Mouse (Mus musculus) brain, embryonic 14.5 days (tissue): ENCODE data around the gene Fkbp3.

Experiments used
- CTCF ChIP-seq: fragments of 200-500 bp; IDR thresholded peaks from 2 replicates; pipeline ENCODE4 v1.5.1; 2012; ENCODE audit warnings: inconsistent platforms, mild to moderate bottlenecking, moderate library complexity, borderline replicate concordance; ENCODE audit not compliant: insufficient read depth, insufficient read length; ENCODE audit errors: extremely low read depth
- POLR2A ChIP-seq: fragments of 200-500 bp; IDR thresholded peaks from 2 replicates; pipeline ENCODE4 v1.6.1; 2012; ENCODE audit warnings: mild to moderate bottlenecking, inconsistent platforms, borderline replicate concordance; ENCODE audit not compliant: poor library complexity, insufficient read depth, insufficient read length, severe bottlenecking; ENCODE audit errors: extremely low read depth

- no peak for TF ChIP-seq CTCF
- no peak for TF ChIP-seq POLR2A
Measured at GRCm38 (mm10) chr12:65112811-65113210, 39.0 kb upstream of the Fkbp3 start.
